Mouse (Mus musculus) B cell, adult 67 days (primary cell): ENCODE results near the gene Krtap9-1. TPM values are rescaled to one million over a fixed set of nuclear protein-coding genes. Genes with fewer than 3 reads are reported as not detected.

Experiments used
- total RNA-seq, 2 experiments: library from RNA; stranded (reverse); gene quantifications; 4 replicates each; pipeline ENCODE4 v1.2.4; 2023

The Krtap9-1 gene
- not detected for total RNA-seq

GRCm38 (mm10) chr11:99873089-99873488, at the start of gene Krtap9-1:
TSS of gene Krtap9-1 (plus strand) at chr11:99873389.

GRCm38 (mm10) chr11:99837966-99838365, 35.2 kb upstream of the Krtap9-1 start, which contains the start of gene 2300003K06Rik:
TSS of gene 2300003K06Rik (minus strand) at chr11:99838066.

GRCm38 (mm10) chr11:99851508-99851907, 21.7 kb upstream of the Krtap9-1 start, which contains the start of gene Krtap4-16:
TSS of gene Krtap4-16 (minus strand) at chr11:99851608.

GRCm38 (mm10) chr11:99857617-99858016, 15.6 kb upstream of the Krtap9-1 start, which contains the start of gene Gm11568:
TSS of gene Gm11568 (plus strand) at chr11:99857917.

GRCm38 (mm10) chr11:99864176-99864575, 9.0 kb upstream of the Krtap9-1 start, which contains the start of gene Gm11559:
TSS of gene Gm11559 (plus strand) at chr11:99864476.

GRCm38 (mm10) chr11:99878887-99879286, 5.7 kb downstream of the Krtap9-1 start, which contains the start of gene Gm11567:
TSS of gene Gm11567 (plus strand) at chr11:99879187.

GRCm38 (mm10) chr11:99907620-99908019, 34.4 kb downstream of the Krtap9-1 start, which contains the start of gene Krtap31-1:
TSS of gene Krtap31-1 (plus strand) at chr11:99907920.

GRCm38 (mm10) chr11:99914451-99914850, 41.3 kb downstream of the Krtap9-1 start, which contains the start of gene Gm11565:
TSS of gene Gm11565 (plus strand) at chr11:99914751.

Other genes with a start within 250 kb of the Krtap9-1 start
- not detected for gene Krtap4-1, start 245.2 kb upstream of the Krtap9-1 start, total RNA-seq
- gene Krtap4-2, start 238.3 kb upstream of the Krtap9-1 start, total RNA-seq: not detected
- not detected for gene Krtap4-7, start 229.3 kb upstream of the Krtap9-1 start, total RNA-seq
- gene Gm11555, start 223.2 kb upstream of the Krtap9-1 start, total RNA-seq: not detected
- gene Gm11563, start 214.4 kb upstream of the Krtap9-1 start, total RNA-seq: not detected
- not detected for gene Krtap4-6, start 207.4 kb upstream of the Krtap9-1 start, total RNA-seq
- gene Gm14190, start 182.6 kb upstream of the Krtap9-1 start, total RNA-seq: not detected
- gene Gm14180, start 139.1 kb upstream of the Krtap9-1 start, total RNA-seq: not detected
- not detected for gene Gm11595, start 100.5 kb upstream of the Krtap9-1 start, total RNA-seq
- not detected for gene Krtap4-8, start 92.7 kb upstream of the Krtap9-1 start, total RNA-seq
- not detected for gene Krtap4-9, start 88.2 kb upstream of the Krtap9-1 start, total RNA-seq
- not detected for gene Gm11596, start 79.9 kb upstream of the Krtap9-1 start, total RNA-seq
- gene Gm11569, start 74.5 kb upstream of the Krtap9-1 start, total RNA-seq: not detected
- not detected for gene Gm11554, start 68.9 kb upstream of the Krtap9-1 start, total RNA-seq
- not detected for gene Krtap4-13, start 63.5 kb upstream of the Krtap9-1 start, total RNA-seq
- not detected for gene Gm11564, start 57.7 kb upstream of the Krtap9-1 start, total RNA-seq
- not detected for gene 2300003K06Rik, start 35.3 kb upstream of the Krtap9-1 start, total RNA-seq
- not detected for gene Krtap4-16, start 21.8 kb upstream of the Krtap9-1 start, total RNA-seq
- gene Gm11568, start 15.5 kb upstream of the Krtap9-1 start, total RNA-seq: not detected
- gene Gm11559, start 8.9 kb upstream of the Krtap9-1 start, total RNA-seq: not detected
- gene Gm11567, start 5.8 kb downstream of the Krtap9-1 start, total RNA-seq: not detected
- gene Krtap31-1, start 34.5 kb downstream of the Krtap9-1 start, total RNA-seq: not detected
- gene Gm11565, start 41.4 kb downstream of the Krtap9-1 start, total RNA-seq: not detected
- gene Krtap31-2, start 62.9 kb downstream of the Krtap9-1 start, total RNA-seq: not detected
- not detected for gene Krtap9-5, start 75.1 kb downstream of the Krtap9-1 start, total RNA-seq
- not detected for gene Krtap29-1, start 105.7 kb downstream of the Krtap9-1 start, total RNA-seq
- not detected for gene Krtap16-1, start 113.2 kb downstream of the Krtap9-1 start, total RNA-seq
- not detected for gene Krtap17-1, start 120.6 kb downstream of the Krtap9-1 start, total RNA-seq
- not detected for gene Krt33a, start 142.8 kb downstream of the Krtap9-1 start, total RNA-seq
- not detected for gene Krt33b, start 156.5 kb downstream of the Krtap9-1 start, total RNA-seq
- not detected for gene Krt34, start 168.2 kb downstream of the Krtap9-1 start, total RNA-seq
- gene Krt31, start 177.2 kb downstream of the Krtap9-1 start, total RNA-seq: not detected
- gene Krt32, start 214.8 kb downstream of the Krtap9-1 start, total RNA-seq: not detected
- not detected for gene Krt35, start 222.9 kb downstream of the Krtap9-1 start, total RNA-seq
- not detected for gene Krt36, start 232.2 kb downstream of the Krtap9-1 start, total RNA-seq
- not detected for gene Krt13, start 248.2 kb downstream of the Krtap9-1 start, total RNA-seq